Mouse (Mus musculus) heart, adult 2 months (tissue): ENCODE measurements around the gene Zfp74. TPM values are rescaled to one million over a fixed set of nuclear protein-coding genes. Genes with fewer than 3 reads are reported as not detected.
"Not testable (repeated sequence)": the region's sequence is repeated elsewhere in the genome, so short reads cannot be mapped to it uniquely, and the experiment has no call there.

Source experiments
- DNase-seq, 2 experiments: peaks; one replicate each; pipeline ENCODE4 v3.0.0; 2021
- H3K27ac ChIP-seq: fragments of 200-600 bp; 2 replicates; pipeline ENCODE4 v1.8.1; 2022
- H3K27me3 ChIP-seq: fragments of 200-500 bp; 2 replicates; pipeline ENCODE4 v1.6.1; 2012; ENCODE audit warnings: mild to moderate bottlenecking, low read length, inconsistent platforms, mixed read lengths; ENCODE audit not compliant: control insufficient read depth, insufficient read depth
- H3K36me3 ChIP-seq: fragments of 200-500 bp; 2 replicates; pipeline ENCODE4 v1.6.1; 2012; ENCODE audit warnings: low read length, inconsistent platforms; ENCODE audit not compliant: control insufficient read depth, insufficient read depth
- H3K4me1 ChIP-seq: fragments of 200-500 bp; 2 replicates; pipeline ENCODE4 v1.6.1; 2011; ENCODE audit warnings: low read length; ENCODE audit not compliant: control insufficient read depth, insufficient read depth
- H3K4me3 ChIP-seq: fragments of 200-600 bp; 2 replicates; pipeline ENCODE4 v1.8.1; 2022
- H3K79me2 ChIP-seq: fragments of 200-500 bp; replicated peaks from 2 replicates; pipeline ENCODE4 v1.6.1; 2012; ENCODE audit warnings: mild to moderate bottlenecking, inconsistent platforms, low read length, moderate library complexity, mixed read lengths; ENCODE audit not compliant: control insufficient read depth, insufficient read depth
- H3K9ac ChIP-seq: fragments of 200-500 bp; 2 replicates; pipeline ENCODE4 v1.6.1; 2012; ENCODE audit warnings: low read depth, mild to moderate bottlenecking, control low read depth, inconsistent platforms, low read length, mixed read lengths
- CTCF ChIP-seq: fragments of 200-600 bp; IDR thresholded peaks from 2 replicates; pipeline ENCODE4 v1.8.1; 2022; ENCODE audit warnings: antibody characterized with exemption, mild to moderate bottlenecking, moderate library complexity
- EP300 ChIP-seq: fragments of 200-500 bp; IDR thresholded peaks from 2 replicates; pipeline ENCODE4 v1.6.1; 2011; ENCODE audit warnings: low read depth, low read length, control low read depth; ENCODE audit not compliant: insufficient read depth
- POLR2A ChIP-seq: fragments of 200-500 bp; IDR thresholded peaks from 2 replicates; pipeline ENCODE4 v1.6.1; 2011; ENCODE audit warnings: mild to moderate bottlenecking, low read depth, low read length, control low read depth; ENCODE audit not compliant: insufficient read depth
- WGBS: fragments of 180-500 bp; shearing (Covaris S2); methylation state at CpG from one replicate; pipeline ENCODE4 v1.1.7; 2018; 5-methylcytosine and 5-hydroxymethylcytosine counted together
- intact Hi-C: fragments of 180-260 bp; cut with DNase I; formaldehyde crosslinking; loops from one replicate; pipeline ENCODE4 v1.15.1; 2025
- polyA plus RNA-seq: library from polyadenylated mRNA; depleted of rRNA; stranded (reverse); fragments of >200 nt; gene quantifications from 2 replicates; pipeline ENCODE4 v1.2.3, GENCODE M21; 2012
- total RNA-seq, 2 experiments: library from RNA; stranded (reverse); gene quantifications; 2 replicates each; pipeline ENCODE4 v1.2.3; 2021

Zfp74 gene
- total and polyA plus RNA-seq, 3 experiments: 2.5 to 6.8 (median 6.2) TPM

DNA sequence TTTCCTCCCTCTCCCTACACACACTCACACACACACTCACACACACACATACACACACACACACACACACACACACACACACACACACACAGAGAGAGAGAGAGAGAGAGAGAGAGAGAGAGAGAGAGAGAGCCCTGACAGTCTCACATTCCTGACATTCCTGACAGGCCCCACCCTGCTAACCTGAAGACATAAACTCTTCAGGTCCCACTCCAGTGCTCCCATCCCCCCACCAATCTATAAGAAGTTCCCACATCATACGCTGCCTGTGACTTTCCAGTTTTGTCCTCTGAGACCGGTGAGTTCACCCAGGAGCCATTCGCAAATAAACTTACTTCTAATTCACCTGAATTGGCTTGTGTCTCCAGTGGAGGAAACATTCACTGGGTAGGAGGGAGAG is 28.0 kb upstream of the Zfp74 start:
- Histone ChIP-seq H3K27ac (peak overlapping the region; percentile 81), H3K79me2 (peaks cover 2% of the 10 kb centered on the region; the same call in 1 of the 2 replicates), H3K4me3 (no peak overlapping the region), H3K27me3 (no peaks in the 10 kb centered on the region), H3K4me1 (peaks cover 8% of the 10 kb centered on the region), H3K36me3 (peaks cover 17% of the 10 kb centered on the region), H3K9ac (no peak overlapping the region)
- TF ChIP-seq EP300 (no peak), CTCF (no peak), POLR2A (no peak)
- DNase-seq: no peak
- intact Hi-C loops: loop anchor here (2.0 to 5.0 kb wide), 5 partner anchors 27 to 213 kb away; partner anchors contain the start of genes Zfp383, Zfp74, Zfp790 and Zfp84
- 65% methylated on average over 3 of the region's 3 CpGs for WGBS

DNA sequence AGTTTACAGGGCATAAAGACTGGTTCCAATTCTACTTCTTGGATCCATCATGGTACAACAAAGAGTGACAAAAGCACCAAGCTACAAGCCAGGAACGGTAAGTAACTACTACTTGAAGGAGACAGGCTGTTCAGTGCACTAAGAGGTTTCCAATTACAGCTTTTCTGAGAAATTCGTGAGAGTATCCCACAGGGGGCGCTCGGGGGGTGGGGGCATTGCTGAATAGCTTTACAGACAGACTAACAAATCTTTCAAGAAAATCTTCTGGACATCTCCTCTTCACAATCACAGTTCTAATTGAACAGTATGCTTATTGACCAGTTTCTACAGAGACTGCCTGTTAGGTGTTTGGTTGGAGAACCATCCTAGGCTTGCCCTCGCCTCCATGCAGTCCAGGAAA is 27.6 kb upstream of the Zfp74 start:
- TF ChIP-seq CTCF: peak; percentile 32
- no peak for TF ChIP-seq POLR2A
- no peak for TF ChIP-seq EP300
- no peak for DNase-seq
- Histone ChIP-seq H3K36me3 (peaks cover 17% of the 10 kb centered on the region), H3K4me3 (no peak overlapping the region), H3K4me1 (peaks cover 8% of the 10 kb centered on the region), H3K9ac (no peak overlapping the region), H3K27ac (peak overlapping the region; percentile 78), H3K79me2 (peaks cover 2% of the 10 kb centered on the region; the same call in 1 of the 2 replicates), H3K27me3 (no peaks in the 10 kb centered on the region)
- WGBS: 33% methylated on average over 5 of the region's 5 CpGs
- intact Hi-C loops: loop anchor here (5.0 kb wide), 2 partner anchors 129 to 164 kb away; partner anchors contain the start of genes Zfp790 and Zfp940

DNA sequence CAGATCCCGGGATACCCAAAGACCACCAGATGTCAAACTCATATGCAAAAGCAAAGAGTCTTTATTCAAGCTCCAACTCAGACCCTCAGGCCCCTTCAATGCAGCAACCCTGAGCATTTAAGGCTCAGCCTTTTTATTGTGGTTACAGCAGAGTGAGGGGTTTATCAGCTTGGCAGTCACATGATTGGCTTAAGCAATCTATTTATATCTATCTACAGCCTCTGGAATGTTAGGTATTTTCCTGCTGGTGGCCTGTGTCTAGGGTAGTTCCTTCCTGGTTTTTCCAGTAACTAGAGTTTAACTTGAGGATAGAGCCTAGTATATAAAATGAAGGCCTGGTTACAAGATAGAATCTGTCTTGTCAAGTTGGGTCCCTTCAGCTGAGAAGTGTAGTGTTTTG is 26.9 kb upstream of the Zfp74 start:
- H3K4me1 ChIP-seq: peaks cover 8% of the 10 kb centered on the region
- DNase-seq: no peak
- peaks cover 14% of the 10 kb centered on the region for H3K36me3 ChIP-seq
- intact Hi-C loops: loop anchor here (5.0 kb wide), 2 partner anchors 128 to 163 kb away; partner anchors contain the start of genes Zfp790 and Zfp940
- peak overlapping the region; percentile 78 for H3K27ac ChIP-seq
- TF ChIP-seq EP300 (no peak), POLR2A (no peak), CTCF (no peak)
- H3K4me3 ChIP-seq: no peak overlapping the region
- H3K27me3 ChIP-seq: no peaks in the 10 kb centered on the region
- no peak overlapping the region for H3K9ac ChIP-seq
- 86% methylated on average over 1 of the region's 1 CpGs for WGBS
- H3K79me2 ChIP-seq: peaks cover under 1% of the 10 kb centered on the region; the same call in 1 of the 2 replicates

DNA sequence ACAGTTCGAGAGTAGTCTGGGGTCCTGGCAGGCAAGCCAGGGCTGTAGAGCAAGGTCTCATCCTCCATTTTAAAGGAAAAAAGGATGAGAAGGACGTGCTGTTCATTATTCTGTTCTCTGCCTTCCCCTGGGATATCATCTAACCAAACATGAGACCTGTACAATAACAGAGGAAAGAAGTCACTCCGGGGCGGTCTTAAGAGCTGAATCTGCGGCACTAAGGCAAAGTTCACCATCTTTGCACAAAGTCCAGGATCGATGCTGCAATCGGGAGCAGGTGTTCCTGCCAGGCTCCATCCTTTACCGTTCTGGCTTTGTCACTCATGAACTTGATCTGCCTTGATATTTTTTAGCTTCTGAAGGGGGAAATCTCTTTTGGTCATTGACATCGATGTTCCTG is 16.8 kb upstream of the Zfp74 start:
- DNase-seq: no peak
- no peak overlapping the region for H3K27ac ChIP-seq
- intact Hi-C loops: no loop called here
- 84% methylated on average over 9 of the region's 9 CpGs for WGBS
- H3K36me3 ChIP-seq: no peaks in the 10 kb centered on the region
- H3K4me3 ChIP-seq: no peak overlapping the region
- H3K4me1 ChIP-seq: no peaks in the 10 kb centered on the region
- H3K9ac ChIP-seq: no peak overlapping the region
- no peaks in the 10 kb centered on the region for H3K27me3 ChIP-seq
- no peaks in the 10 kb centered on the region for H3K79me2 ChIP-seq
- no peak for TF ChIP-seq POLR2A
- TF ChIP-seq CTCF: no peak
- TF ChIP-seq EP300: no peak

DNA sequence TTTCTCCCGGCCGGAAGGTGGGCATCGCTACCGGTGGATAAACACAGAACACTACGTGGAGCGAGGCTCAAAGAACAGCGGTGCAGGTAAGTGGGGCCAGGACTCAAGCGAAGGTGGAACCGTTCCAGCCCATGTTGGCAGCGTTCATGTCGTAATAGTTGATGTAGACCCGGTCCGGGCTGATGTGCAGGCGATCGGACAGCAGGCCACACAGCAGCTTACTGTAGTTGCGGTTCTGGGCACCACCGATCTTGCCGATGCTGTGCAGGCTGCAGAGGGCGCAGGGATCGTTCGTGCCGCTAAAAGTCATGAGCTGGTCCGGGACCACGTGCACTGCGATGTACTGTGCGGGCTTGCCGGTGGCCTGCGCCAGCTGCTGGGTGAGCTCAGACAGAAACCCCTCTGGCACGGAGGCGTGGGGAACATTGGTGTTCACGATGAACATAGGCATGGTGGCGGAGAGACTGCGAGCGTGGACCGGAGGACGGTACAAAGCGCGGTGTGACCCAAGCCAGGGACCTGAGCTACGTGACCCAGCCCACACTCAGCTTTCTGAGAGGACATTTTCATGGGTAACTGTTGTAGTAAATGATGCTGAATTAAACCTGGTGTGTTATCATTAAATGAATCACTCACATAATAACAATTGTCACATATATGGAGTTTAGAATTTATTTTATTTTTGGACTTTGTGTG is 11.4 kb upstream of the Zfp74 start:
- H3K9ac ChIP-seq, DNase-seq, H3K4me3 ChIP-seq, H3K36me3 ChIP-seq, H3K4me1 ChIP-seq, intact Hi-C loops, H3K79me2 ChIP-seq, H3K27ac ChIP-seq, H3K27me3 ChIP-seq: not testable (repeated sequence)
- WGBS: 50% methylated on average over 38 of the region's 39 CpGs

DNA sequence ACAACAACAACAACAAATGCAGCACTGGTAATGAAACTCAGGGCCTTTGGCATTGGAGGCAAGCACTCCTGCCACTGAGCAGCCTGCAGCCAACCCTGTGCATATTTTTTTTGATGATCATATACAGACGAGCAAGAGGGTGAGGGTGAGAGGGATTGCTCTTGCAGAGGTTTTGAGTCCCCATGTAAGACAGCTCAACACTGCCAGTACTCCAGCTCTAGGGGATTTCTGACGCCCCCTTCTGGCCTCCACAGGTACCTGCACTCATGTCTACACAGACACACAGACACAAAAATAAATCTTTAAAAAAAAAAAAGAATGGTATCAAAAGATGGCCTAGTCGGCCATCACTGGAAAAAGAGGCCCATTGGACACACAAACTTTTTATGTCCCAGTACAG is 5.1 kb upstream of the Zfp74 start:
- Histone ChIP-seq H3K36me3 (no peaks in the 10 kb centered on the region), H3K4me1 (no peaks in the 10 kb centered on the region; the same call in 1 of the 2 replicates), H3K79me2 (no peaks in the 10 kb centered on the region), H3K27ac (no peak overlapping the region), H3K9ac (no peak overlapping the region), H3K27me3 (no peaks in the 10 kb centered on the region), H3K4me3 (no peak overlapping the region)
- WGBS: 53% methylated on average over 3 of the region's 3 CpGs
- no peak for DNase-seq
- intact Hi-C loops: no loop called here
- TF ChIP-seq POLR2A (no peak), CTCF (no peak), EP300 (no peak)
